Mouse (Mus musculus): ENCODE data around the gene Cbs. TPM values are rescaled to one million over a fixed set of nuclear protein-coding genes. Genes with fewer than 3 reads are reported as not detected.

The Cbs gene
- polyA plus RNA-seq, 1 experiment from 2014 or later = 3.8 TPM

DNA sequence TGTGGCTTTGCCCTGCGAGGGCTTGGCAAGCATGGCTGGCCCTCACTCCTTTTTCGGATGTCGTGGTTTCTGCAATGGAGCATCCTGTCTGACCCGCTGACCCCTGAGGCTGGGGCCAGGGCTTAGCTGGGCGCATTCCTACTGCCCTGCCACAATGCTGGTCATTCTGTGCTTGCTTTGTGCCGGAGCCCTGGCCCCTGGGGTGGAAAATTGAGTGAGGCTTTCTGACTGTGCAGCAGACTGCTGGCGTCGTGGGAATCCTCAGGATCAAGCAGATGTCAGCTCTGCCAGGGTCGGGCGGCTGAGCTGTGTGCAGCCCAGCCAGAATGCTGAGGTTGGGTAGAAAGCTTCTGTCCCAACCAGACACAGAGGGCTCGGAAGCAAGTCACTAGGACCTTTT is 33.1 kb upstream of the Cbs start:
- H3K4me3 ChIP-seq (ENCODE audit: low read depth, low read length) = no peak overlapping the region
- DNase-seq (ENCODE audit: low spot score) (no peak), ATAC-seq (ENCODE audit: insufficient number of reproducible peaks, low FRiP score, low TSS enrichment, low read depth) (no peak)
- no peak overlapping the region for H3K27ac ChIP-seq (replicated peaks; ENCODE audit: low read depth, low read length)
- H3K4me2 ChIP-seq (ENCODE audit: low read depth, severe bottlenecking) = no peak overlapping the region
- no peaks in the 10 kb centered on the region for H3K36me3 ChIP-seq (ENCODE audit: control insufficient read depth, insufficient read depth, low read length)
- no peaks in the 10 kb centered on the region for H3K9me3 ChIP-seq (ENCODE audit: control insufficient read depth, low read length)
- 53% methylated on average over 11 of the region's 11 CpGs for WGBS
- no peaks in the 10 kb centered on the region for H3K4me1 ChIP-seq (ENCODE audit: control insufficient read depth, insufficient read depth, low read length)
- H3K27me3 ChIP-seq (ENCODE audit: control insufficient read depth, insufficient read depth, low read length) = no peaks in the 10 kb centered on the region
- H3K9ac ChIP-seq (ENCODE audit: low read length) = no peak overlapping the region

DNA sequence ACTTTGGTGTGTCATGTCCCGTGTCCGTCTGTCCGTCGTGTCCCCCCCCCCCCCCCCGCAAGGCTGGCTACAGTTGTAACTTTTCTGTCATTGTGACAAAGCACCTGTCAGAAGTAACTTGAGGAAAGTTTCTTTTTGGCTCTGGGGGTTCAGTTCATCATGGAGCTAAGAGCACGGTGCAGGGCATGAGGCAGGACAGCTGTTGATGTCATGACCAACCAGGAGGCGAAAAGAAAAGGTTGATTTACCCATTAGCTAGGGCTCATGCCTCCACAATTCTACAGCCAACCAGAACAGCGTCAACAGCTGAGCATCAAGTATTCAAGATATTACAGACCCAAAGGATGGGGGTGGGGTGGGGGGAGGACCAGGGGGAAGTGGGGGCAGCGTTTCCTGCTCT is 31.3 kb upstream of the Cbs start:
- 80% methylated on average over 8 of the region's 9 CpGs for WGBS
- Histone ChIP-seq H3K27me3 (ENCODE audit: control insufficient read depth, insufficient read depth, low read length) (no peaks in the 10 kb centered on the region), H3K9ac (ENCODE audit: low read length) (no peak overlapping the region), H3K4me2 (ENCODE audit: low read depth, severe bottlenecking) (no peak overlapping the region), H3K36me3 (ENCODE audit: control insufficient read depth, insufficient read depth, low read length) (no peaks in the 10 kb centered on the region), H3K27ac (replicated peaks; ENCODE audit: low read depth, low read length) (no peak overlapping the region), H3K4me3 (ENCODE audit: low read depth, low read length) (no peak overlapping the region), H3K9me3 (ENCODE audit: control insufficient read depth, low read length) (no peaks in the 10 kb centered on the region), H3K4me1 (ENCODE audit: control insufficient read depth, insufficient read depth, low read length) (no peaks in the 10 kb centered on the region)
- no peak for DNase-seq (ENCODE audit: low spot score)
- no peak for ATAC-seq (ENCODE audit: insufficient number of reproducible peaks, low FRiP score, low TSS enrichment, low read depth)

DNA sequence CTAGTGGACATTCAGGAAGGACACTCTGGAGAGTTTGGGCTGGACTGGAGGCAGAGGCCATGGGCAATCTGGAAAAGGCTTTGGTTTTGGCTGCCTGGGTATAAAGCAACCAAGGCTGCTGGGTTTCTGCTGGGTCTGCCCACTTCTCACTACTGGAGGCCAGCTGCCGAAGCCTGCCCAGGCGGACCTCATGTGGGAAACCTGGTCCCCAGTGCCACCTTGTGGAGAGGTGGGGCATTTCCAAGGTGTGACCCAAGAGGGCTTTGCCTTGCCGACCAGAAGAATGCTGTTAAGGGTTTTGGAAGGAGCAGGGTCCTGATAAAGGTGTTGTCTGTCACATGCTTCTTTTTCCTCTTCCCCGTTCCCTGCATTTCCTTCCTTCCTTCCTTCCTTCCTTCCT is 27.7 kb upstream of the Cbs start:
- ATAC-seq (ENCODE audit: insufficient number of reproducible peaks, low FRiP score, low TSS enrichment, low read depth) (no peak), DNase-seq (ENCODE audit: low spot score) (peak; percentile 89)
- Histone ChIP-seq H3K9me3 (ENCODE audit: control insufficient read depth, low read length) (no peaks in the 10 kb centered on the region), H3K4me3 (ENCODE audit: low read depth, low read length) (no peak overlapping the region), H3K4me2 (ENCODE audit: low read depth, severe bottlenecking) (no peak overlapping the region), H3K27ac (replicated peaks; ENCODE audit: low read depth, low read length) (no peak overlapping the region), H3K36me3 (ENCODE audit: control insufficient read depth, insufficient read depth, low read length) (no peaks in the 10 kb centered on the region), H3K9ac (ENCODE audit: low read length) (no peak overlapping the region), H3K27me3 (ENCODE audit: control insufficient read depth, insufficient read depth, low read length) (no peaks in the 10 kb centered on the region), H3K4me1 (ENCODE audit: control insufficient read depth, insufficient read depth, low read length) (no peaks in the 10 kb centered on the region)
- WGBS = 8% methylated on average over 4 of the region's 4 CpGs

DNA sequence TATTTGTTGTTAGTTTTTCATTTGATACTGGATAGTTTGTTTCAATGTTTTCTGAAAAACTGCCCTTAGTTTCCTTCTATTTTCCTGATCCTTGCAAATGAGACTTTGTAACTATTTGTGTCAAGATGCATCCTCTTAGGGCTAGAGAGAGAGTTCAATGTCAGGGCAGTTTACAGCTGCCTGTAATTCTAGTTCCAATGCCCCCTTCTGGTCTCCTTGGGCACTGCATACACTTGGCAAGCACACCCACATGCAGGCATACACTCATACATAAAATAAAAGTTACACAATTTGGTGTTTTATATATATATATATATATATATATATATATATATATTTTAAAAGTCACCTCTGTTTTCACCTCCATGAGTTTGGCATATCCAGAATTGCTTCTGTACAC is 25.8 kb upstream of the Cbs start:
- no peak overlapping the region for H3K9ac ChIP-seq (ENCODE audit: low read length)
- no peaks in the 10 kb centered on the region for H3K27me3 ChIP-seq (ENCODE audit: control insufficient read depth, insufficient read depth, low read length)
- no peaks in the 10 kb centered on the region for H3K4me1 ChIP-seq (ENCODE audit: control insufficient read depth, insufficient read depth, low read length)
- DNase-seq (ENCODE audit: low spot score) (no peak), ATAC-seq (ENCODE audit: insufficient number of reproducible peaks, low FRiP score, low TSS enrichment, low read depth) (no peak)
- no peak overlapping the region for H3K4me2 ChIP-seq (ENCODE audit: low read depth, severe bottlenecking)
- H3K9me3 ChIP-seq (ENCODE audit: control insufficient read depth, low read length) = no peaks in the 10 kb centered on the region
- H3K36me3 ChIP-seq (ENCODE audit: control insufficient read depth, insufficient read depth, low read length) = no peaks in the 10 kb centered on the region
- H3K4me3 ChIP-seq (ENCODE audit: low read depth, low read length) = no peak overlapping the region
- no peak overlapping the region for H3K27ac ChIP-seq (replicated peaks; ENCODE audit: low read depth, low read length)

DNA sequence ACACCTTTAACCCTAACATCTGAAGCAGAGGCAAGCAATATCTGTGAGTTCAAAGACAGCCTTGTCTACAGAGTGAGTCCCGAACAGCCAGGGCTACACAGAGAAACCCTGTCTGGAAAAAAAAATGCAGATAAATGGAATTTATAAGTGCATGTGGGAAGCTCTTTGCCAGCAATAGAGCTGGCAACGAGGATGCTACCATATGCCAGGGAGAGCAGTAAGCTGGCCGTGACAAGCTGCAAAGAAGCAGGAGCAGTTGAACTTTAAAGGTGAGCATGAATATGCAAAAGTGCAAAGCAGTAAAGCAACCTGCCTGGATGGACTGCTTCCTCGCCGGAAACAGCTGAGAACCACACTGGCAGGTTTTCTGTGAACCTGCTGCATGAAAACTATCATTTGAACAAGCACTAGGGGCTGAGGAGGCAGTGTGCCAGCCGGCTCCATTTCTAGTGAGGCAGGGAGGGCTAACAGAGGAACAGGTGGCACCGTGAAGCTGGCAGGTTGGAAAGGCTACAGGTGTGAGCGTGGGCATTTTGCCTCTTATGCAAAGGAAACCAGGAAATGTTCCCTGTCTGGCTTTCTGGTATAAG is 23.7 kb upstream of the Cbs start:
- Histone ChIP-seq H3K27ac (replicated peaks; ENCODE audit: low read depth, low read length) (no peak overlapping the region), H3K4me1 (ENCODE audit: control insufficient read depth, insufficient read depth, low read length) (peaks cover 4% of the 10 kb centered on the region), H3K9ac (ENCODE audit: low read length) (no peak overlapping the region), H3K9me3 (ENCODE audit: control insufficient read depth, low read length) (no peaks in the 10 kb centered on the region), H3K4me2 (ENCODE audit: low read depth, severe bottlenecking) (no peak overlapping the region), H3K36me3 (ENCODE audit: control insufficient read depth, insufficient read depth, low read length) (no peaks in the 10 kb centered on the region; the same call in 1 of the 2 replicates), H3K27me3 (ENCODE audit: control insufficient read depth, insufficient read depth, low read length) (no peaks in the 10 kb centered on the region), H3K4me3 (ENCODE audit: low read depth, low read length) (no peak overlapping the region)
- 77% methylated on average over 8 of the region's 8 CpGs for WGBS
- DNase-seq (ENCODE audit: low spot score) = no peak
- ATAC-seq (ENCODE audit: insufficient number of reproducible peaks, low FRiP score, low TSS enrichment, low read depth) = no peak

DNA sequence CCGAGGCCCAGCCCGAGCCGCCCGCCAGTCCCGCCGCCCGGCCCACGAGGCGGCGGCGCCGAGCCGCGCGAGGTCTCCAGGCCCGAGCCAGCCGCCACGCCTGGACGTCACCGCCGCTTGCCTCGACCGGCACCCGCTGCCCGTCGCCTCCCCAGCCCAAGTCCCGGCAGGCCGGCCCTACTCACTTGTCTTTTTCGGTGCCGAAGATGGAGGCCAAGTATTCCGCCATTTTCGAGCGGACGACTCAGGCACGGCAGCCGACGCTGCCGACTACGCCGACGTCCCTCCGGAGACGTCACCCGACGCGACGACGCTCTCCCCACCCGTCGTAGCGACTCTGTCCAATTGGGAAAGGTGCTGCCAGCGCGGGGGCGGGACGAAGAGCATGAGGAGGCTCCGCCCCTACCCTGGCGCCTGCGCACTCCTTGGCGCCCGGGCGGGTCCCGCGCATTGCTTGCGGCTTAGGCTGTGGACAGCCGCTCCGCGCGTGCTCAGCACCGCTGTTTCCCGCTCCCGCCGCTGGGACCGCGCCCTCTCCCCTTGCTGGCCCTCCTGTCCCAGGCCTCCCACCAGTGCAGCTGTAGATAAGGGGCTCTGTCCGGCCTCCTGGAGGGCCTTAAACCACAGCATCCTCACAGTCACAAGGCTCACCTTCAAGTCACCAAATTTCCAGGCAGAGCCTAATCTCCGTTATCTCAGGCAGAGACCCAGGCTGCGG is 21.6 kb upstream of the Cbs start, which contains the start of gene U2af1:
Gene U2af1, minus strand, starts transcription at position 425 of the 718 bp plus-strand sequence.
- WGBS = under 1% methylated on average over 72 of the region's 77 CpGs
- ATAC-seq (ENCODE audit: insufficient number of reproducible peaks, low FRiP score, low TSS enrichment, low read depth) (peak; percentile 96), DNase-seq (ENCODE audit: low spot score) (peak; percentile 98)
- no peaks in the 10 kb centered on the region for H3K9me3 ChIP-seq (ENCODE audit: control insufficient read depth, low read length)
- peak within 1 kb of the TSS; percentile 86 for H3K4me2 ChIP-seq (ENCODE audit: low read depth, severe bottlenecking)
- peak within 1 kb of the TSS; percentile 96 for H3K4me3 ChIP-seq (ENCODE audit: low read depth, low read length)
- H3K27ac ChIP-seq (replicated peaks; ENCODE audit: low read depth, low read length) = peak within 1 kb of the TSS; percentile 68
- no peaks in the 10 kb centered on the region for H3K27me3 ChIP-seq (ENCODE audit: control insufficient read depth, insufficient read depth, low read length)
- H3K9ac ChIP-seq (ENCODE audit: low read length) = peak within 1 kb of the TSS; percentile 98
- H3K4me1 ChIP-seq (ENCODE audit: control insufficient read depth, insufficient read depth, low read length) = peaks cover 4% of the 10 kb centered on the region
- peaks cover 9% of the 10 kb centered on the region for H3K36me3 ChIP-seq (ENCODE audit: control insufficient read depth, insufficient read depth, low read length)

DNA sequence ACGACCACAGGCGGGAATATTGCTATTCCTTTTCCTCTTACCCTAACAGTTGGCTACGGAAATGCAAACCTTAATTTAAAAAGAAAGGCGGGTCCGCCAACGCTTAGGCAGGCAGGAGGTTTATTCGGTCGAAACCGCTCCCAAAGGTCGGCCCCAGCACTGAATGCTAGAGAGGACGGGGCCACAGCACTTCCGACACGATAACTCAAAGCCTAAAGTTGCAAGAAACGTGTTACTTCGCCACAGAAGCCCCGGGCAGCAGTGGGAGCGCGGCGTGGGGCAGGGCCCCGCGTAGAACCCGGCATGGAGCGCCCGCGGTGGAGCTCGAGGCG is 21.1 kb upstream of the Cbs start:
- no peaks in the 10 kb centered on the region for H3K9me3 ChIP-seq (ENCODE audit: control insufficient read depth, low read length)
- peak overlapping the region; percentile 96 for H3K4me3 ChIP-seq (ENCODE audit: low read depth, low read length)
- H3K4me2 ChIP-seq (ENCODE audit: low read depth, severe bottlenecking) = peak overlapping the region; percentile 86
- peaks cover 4% of the 10 kb centered on the region for H3K4me1 ChIP-seq (ENCODE audit: control insufficient read depth, insufficient read depth, low read length)
- peaks cover 13% of the 10 kb centered on the region for H3K36me3 ChIP-seq (ENCODE audit: control insufficient read depth, insufficient read depth, low read length)
- peak overlapping the region; percentile 98 for H3K9ac ChIP-seq (ENCODE audit: low read length)
- ATAC-seq (ENCODE audit: insufficient number of reproducible peaks, low FRiP score, low TSS enrichment, low read depth) (no peak), DNase-seq (ENCODE audit: low spot score) (no peak)
- H3K27ac ChIP-seq (replicated peaks; ENCODE audit: low read depth, low read length) = peak overlapping the region; percentile 51; the same call in 1 of the 2 replicates
- WGBS = under 1% methylated on average over 27 of the region's 27 CpGs
- H3K27me3 ChIP-seq (ENCODE audit: control insufficient read depth, insufficient read depth, low read length) = no peaks in the 10 kb centered on the region

DNA sequence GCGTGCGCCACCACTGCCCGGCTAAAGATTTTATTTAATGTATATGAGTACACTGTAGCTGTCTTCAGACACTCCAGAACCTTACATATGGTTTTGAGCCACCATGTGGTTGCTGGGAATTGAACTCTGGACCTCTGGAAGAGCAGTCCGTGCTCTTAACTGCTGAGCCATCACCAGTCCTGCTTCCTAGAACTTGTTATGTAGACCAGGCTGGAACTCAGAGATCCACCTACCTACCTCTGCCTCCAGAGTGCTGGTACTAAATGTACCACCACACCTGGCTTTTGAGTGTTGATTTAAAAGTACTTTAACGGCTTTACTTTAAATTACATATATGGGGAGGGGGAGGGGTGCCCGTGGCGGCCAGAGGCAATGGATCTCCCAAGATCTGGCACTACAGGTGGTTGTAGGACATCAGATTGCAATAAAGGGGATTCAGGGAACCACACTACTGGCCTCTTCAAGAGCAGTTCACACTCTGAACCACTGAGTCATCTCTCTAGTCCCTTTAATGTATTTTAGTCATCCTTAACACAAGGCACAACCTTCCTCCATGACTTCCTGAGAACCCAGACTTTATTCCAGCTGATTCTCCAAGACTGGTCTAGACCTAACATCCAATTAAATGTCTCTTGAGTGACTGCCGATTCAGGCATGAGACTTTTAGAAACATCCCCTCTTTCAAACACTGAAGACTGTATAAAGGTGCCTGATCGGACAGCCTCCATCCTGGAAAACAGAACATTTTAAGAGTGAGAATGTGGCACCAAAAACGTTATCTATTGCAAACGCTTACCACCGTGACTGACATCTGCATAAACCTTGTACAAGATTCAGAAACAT is 20.3 kb upstream of the Cbs start:
- H3K4me2 ChIP-seq (ENCODE audit: low read depth, severe bottlenecking) = peak overlapping the region; percentile 86
- no peaks in the 10 kb centered on the region for H3K27me3 ChIP-seq (ENCODE audit: control insufficient read depth, insufficient read depth, low read length)
- DNase-seq (ENCODE audit: low spot score) (no peak), ATAC-seq (ENCODE audit: insufficient number of reproducible peaks, low FRiP score, low TSS enrichment, low read depth) (no peak)
- no peaks in the 10 kb centered on the region for H3K9me3 ChIP-seq (ENCODE audit: control insufficient read depth, low read length)
- H3K9ac ChIP-seq (ENCODE audit: low read length) = peak overlapping the region; percentile 98
- peak overlapping the region; percentile 96 for H3K4me3 ChIP-seq (ENCODE audit: low read depth, low read length)
- no peak overlapping the region for H3K27ac ChIP-seq (replicated peaks; ENCODE audit: low read depth, low read length)
- peaks cover 16% of the 10 kb centered on the region for H3K36me3 ChIP-seq (ENCODE audit: control insufficient read depth, insufficient read depth, low read length)
- 54% methylated on average over 12 of the region's 12 CpGs for WGBS
- H3K4me1 ChIP-seq (ENCODE audit: control insufficient read depth, insufficient read depth, low read length) = peaks cover 4% of the 10 kb centered on the region

All from limb, embryonic 11.5 days (tissue).